Mouse (Mus musculus): ENCODE data around the gene Zfp607a. TPM values are rescaled to one million over a fixed set of nuclear protein-coding genes. Genes with fewer than 3 reads are reported as not detected.
"Not testable (repeated sequence)": the region's sequence is repeated elsewhere in the genome, so short reads cannot be mapped to it uniquely, and the experiment has no call there.

Gene Zfp607a
- polyA plus RNA-seq (2012; rRNA removed), result 0.86 and 1.3 TPM in 2 replicates

DNA sequence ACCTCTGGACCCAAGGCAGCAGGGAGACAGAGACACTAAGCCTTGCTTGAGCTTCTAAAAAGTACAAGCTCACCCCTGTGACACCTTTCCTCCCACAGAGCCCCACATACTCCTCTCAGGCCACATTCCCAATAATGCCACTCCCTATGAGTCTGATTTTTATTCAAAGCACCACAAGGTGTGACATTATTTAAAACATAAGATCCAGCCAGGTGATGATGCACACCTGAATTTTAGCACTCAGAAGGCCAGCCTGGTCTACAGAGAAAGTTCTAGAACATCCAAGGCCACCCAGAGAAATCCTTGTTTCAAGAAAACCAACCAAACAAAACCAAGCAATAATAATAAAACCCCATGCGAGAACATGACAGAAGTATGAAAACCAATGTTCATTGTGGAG, at the start of gene Zfp607a:
Gene Zfp607a, plus strand, starts transcription at position 301 of the 400 bp plus-strand sequence.
- DNase-seq (ENCODE audit: low read depth), result no peak

DNA sequence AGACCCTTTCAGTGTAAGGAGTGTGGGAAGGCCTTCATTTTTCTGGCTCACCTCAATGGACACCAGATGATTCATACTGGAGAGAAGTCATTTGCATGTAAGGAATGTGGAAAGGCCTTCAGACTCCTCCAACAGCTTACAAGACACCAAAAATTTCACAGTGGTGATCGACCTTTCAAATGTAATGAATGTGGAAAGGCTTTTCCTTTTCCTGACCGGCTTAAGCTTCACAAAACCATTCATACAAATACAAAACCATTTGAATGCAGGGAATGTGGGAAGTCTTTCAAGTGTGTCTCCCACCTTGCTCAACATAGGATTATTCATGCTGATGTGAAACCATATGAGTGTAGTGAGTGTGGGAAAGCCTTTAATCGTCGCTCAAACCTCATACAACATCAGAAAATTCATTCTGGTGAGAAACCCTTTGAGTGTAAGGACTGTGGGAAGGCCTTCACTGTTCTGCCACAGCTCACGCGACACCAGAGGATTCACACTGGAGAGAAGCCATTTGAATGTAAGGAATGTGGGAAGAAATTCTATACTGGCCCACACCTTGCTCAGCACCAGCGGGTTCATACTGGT, 38.7 kb upstream of the Zfp607a start:
- no peak for DNase-seq (ENCODE audit: low read depth)

DNA sequence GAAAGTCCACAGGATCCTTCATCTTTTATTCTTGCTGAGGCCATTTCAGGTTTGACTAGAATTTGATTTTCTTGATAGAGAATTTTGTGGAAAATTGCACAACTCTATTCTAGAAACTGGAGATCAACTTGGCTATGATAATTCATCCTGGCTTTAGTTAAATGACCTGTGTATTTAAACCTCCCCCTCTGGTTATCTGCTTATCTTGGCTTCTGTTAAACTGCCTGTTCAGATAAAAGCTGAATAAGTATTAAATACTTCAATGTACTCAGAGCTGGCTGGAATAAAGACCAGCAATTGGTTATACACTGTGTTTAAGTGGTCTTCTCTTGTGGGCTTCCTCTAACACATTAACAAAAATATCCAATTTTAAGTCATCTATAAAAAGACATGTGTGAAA, 34.7 kb upstream of the Zfp607a start:
- DNase-seq (ENCODE audit: low read depth), result no peak

DNA sequence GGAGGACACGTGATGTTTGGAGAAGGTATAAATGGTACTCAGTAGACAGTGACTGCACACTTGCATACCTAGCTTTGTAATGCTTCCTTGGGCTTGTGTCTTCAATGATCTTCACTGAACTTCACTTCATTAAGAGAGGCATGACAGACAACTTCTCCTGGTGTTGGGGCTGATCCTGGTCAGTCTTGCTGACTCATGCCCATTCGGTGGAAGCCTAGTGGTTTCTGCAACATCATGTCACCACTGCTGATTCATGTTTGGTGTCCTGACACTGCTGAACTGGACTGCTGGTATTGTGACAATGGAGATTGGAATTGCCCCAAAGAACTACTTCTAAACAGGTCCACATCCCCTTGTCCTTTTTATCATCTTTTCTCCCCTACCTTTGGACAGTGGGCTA, 23.2 kb upstream of the Zfp607a start:
- no peak for DNase-seq (ENCODE audit: low read depth)

DNA sequence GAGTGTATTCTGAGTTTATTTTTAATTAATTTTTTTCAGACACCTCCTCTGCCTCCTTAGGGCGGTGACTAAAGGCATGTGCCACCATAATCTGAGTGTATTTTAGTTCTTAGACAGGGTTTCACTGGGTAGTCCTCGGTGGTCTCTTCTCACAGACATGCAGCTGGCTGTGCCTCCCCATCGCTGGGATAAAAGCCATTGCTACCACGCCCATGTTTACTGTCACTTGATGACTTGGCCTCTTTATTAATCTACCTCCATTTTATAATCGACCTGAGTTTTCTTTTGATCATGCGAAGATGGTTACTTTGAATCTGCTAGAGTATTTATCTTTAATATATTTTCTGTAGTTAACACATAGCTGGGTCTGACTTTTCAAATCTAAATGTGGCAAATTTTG, 19.4 kb upstream of the Zfp607a start:
- DNase-seq (ENCODE audit: low read depth), result no peak

DNA sequence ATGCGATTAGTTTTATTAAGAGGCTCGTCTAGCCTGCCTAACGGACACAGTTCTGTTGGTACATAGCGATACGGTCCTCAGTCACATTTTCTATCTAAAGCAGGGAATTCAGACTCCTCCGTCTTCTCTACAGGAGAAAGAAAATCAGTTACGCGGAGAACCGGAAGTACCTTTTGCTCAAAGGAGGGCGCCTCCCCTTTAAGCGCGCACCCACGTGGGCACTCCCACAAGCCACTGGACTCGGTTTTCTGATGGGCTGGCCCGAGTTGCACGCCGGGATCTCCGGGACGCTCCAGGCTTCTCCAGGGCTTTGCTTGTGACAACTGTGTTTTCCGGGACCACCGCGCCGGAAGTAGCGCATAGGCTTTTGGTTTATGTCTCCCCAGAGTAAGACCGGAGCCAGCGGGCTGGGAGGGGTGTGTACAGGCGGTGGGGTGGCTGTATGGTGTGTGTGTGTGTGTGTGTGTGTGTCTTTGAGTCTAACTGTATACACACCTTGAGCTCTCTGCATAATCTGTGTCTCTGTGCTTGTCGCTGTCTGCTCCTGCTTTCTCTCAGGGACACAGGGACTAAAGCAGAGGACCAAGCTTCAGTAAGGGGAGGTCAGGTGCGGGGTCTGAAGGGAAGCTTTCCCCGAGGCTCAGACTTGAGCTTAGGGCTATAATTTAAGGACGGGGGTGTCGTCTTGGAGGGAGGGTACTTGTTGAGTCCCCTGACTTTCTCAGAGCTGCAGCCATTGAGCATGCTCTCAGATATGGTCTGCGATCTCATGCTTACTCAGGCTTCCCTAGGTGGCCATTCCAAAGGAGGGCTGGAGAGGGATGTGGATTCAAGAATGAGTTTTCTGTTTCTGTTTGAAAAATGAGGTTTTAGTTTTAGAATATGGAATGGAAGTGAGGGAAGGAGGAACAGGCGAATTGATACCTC, 18.7 kb upstream of the Zfp607a start, which contains the start of gene Zfp59:
Gene Zfp59, plus strand, starts transcription at position 285 of the 927 bp plus-strand sequence.
- no peak for DNase-seq (ENCODE audit: low read depth)

DNA sequence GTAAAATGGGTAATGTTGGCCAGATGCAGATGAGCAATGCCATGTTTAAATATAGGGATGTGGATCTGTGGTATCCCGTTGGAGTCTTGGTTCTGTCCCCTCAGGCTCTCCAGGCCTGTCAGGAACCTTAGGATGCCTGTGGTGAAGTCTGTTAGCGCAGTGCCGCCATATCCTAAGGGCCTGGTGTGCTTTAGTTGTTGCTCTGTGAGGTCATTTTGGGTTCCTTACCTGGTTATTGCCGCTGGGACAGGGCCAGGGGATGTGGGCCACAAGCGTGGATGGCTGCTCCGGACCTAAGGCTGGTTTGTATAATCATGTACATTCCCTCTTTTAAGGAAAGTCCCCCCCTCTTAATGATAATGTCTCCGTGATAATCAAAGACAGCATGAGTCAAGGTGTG, 17.7 kb upstream of the Zfp607a start:
- DNase-seq (ENCODE audit: low read depth), result no peak

DNA sequence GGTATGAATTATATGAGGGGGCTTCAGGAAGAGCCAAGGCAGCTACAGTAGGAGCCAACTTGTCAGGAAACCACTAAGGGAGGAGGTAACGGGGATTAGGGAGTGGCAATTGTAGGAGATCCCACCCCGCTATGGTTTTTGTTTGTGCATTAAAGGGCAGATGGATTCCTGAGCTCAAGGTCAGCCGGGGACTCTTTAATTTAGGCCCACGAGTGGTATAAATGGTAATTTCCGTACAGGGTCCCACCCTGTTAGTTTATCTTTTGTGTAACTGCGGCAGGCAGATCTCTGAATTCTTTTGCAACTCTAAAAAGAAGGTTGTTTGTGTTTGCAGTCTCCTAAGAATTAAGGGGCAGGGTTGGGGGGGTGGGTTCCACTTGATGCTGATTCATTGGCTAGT, 17.2 kb upstream of the Zfp607a start:
- no peak for DNase-seq (ENCODE audit: low read depth)

DNA sequence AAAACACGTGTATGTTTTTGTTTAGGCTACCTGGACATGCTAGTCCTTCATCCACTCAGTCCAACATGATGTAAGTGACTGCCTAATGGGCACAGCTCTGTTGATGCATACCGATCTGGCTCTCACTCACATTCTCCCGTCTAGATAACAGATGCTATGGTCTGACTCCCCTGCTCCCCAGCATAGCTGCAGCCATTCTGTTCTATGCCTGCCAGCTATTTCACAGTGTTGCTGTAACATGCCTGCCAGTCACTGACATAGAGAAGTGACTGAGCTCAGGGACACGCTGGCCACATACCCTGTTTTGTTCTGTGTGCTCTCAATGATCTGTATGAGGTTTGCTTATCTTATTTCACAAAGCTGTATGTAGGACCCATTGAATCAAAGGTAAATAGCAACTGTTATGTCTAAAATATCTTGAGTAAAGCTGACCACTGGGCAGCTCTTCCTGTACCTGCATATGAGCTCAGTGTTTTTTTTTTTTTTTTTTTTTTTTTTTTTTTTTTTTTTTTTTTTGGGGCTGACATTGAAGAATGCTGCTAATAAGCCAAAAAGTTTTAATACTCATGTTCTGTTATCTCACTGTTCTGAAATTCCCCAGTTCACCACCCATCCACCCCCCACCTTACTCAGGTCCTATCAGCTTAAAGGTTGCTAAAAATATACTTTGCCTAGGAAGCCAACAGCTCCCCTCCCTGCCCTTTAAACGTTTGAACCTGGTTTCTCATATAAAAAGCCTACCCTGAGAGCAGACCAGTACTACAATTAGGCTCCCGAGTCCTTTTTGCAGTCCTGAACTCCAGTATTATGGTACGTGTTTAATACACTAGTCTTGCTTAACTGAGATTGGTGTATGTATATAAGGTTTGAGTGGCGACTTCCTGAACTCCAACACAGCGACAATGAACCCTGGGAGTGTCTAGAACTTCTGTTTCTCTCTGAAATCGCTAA, 2.2 kb downstream of the Zfp607a start:
- no peak for DNase-seq (ENCODE audit: low read depth)

DNA sequence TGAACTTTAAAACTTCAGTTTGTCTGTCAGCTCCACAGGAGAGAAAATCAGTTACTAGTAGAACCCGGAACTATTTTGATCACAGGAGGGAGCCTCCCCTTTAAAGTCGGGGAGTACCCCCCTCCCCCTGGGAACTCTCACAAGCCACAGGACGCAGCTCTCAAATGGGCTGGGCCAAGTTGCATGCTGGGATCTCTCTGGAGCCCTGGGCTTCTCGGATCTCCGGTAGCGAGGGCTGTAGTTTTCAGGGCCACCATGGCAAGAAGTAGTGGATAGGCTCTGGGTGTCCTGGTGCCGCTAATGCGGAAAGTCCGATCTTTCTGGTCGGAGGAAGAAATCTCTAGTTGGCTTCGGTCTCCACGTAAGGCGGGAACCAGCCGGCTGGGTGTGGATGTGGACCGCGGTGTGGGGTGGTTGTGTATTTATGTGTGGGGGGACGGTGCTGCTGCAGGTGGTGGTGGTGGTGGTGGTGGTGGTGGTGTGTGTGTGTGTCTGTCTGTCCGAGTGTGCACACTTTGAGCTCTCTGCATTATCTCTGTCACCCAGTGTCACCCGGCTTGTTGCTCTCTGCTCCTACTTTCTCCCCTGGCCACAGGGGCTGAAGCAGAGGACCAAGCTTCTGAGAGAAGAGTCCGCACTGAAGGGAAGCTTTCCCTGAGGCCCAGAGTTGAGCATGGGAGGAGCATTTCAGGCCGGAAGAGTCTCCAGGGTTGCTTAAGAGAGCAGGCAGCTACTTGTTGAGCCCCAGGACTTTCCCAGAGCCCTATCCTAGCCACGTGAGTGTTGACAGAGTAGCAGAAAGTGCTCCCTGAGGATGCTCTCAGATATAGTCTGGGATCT, 3.3 kb downstream of the Zfp607a start:
- DNase-seq (ENCODE audit: low read depth), result peak; percentile 51

DNA sequence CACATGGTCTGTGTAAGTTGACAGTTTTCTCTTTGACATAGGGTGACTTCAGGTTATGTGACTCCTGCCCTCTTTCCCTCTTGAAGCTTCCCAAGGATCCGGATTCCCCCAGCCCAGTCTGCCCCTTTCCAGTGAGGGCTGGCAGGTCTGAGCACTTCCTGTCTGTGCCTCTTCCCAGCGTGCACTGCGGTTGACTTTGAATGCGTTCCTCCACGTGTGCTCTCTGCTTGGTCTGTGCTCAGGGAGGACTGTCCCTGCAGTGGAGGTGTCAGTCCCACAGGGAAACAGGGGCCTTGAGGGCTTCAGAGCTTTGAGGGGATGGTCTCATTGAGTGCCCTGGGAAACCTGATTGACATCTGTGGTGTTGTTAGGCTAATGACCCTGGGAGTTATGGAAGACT, 5.3 kb downstream of the Zfp607a start:
- not testable (repeated sequence) for DNase-seq (ENCODE audit: low read depth)

DNA sequence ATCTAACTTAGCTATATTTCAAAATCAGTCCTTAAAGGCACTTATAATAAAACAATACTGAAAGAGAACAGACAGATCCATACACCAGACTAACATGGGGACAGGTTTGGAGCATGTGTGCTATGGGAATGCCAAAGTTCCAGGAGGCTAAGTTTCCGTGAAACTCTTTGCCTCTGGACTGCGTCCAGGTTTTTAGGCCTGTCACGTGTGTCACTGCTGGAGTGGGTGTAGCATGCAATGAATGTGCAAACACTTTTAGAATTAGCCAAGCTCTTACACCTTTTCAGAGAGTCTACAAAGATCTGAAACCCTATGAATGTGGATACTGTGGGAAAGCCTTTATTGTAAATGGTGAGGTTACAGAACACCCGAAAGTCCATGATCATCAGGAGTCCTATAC, 24.4 kb downstream of the Zfp607a start:
- no peak for DNase-seq (ENCODE audit: low read depth)

DNA sequence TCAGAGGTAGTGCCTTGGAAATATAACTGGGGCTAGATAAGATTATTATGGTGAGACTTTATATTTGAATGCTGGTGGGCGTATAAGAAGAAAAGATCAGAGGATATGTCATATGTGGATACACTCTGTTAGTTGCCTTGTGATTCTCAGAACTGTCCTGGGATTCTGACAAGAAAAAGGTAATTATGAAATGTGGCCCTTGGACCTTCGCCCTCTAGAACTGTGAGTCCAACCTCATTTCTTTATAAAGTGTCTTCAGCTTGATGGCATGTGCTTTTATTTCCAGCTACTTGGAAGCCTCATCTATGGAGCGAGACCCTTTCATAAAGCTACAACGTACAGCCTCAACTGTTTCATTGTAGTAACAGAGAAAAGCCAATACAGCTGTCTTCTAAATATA, 43.3 kb downstream of the Zfp607a start:
- no peak for DNase-seq (ENCODE audit: low read depth)

DNA sequence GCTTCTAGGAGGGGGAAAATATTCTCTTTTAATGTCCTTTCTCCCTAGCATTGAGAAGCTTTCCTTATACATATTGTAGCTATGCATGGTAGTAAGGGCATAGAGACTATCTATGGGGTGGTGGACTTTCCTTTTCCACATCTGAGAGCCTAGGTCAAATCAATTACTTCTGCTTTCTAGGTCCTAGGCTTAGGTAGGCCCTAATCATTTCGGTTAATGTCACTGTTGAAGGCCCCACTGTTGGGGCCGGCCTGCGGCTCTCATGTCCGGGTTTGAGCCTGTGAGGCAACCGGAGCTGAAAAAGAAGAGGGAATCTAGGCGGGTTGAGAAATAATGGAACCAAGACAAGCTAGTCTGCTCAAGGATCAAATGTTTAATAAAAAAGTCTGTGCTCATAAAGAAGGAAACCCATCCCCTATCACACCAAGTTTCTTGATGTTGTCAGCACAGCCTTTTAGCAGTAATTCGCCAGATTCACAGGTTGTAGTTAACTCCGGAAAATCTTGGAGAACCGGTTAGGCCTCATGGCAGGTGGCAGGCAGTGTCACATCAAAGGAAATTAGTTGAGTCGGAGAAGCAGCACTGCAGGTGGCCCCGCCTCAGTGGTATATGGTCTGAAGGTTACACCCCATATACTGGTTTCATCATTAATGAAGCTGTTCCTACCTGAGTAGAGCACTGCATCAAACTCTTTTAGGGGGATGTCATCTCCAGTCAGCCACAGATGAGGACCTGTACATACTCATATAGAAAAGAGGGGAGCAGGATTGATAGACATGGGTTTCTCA, 47.9 kb downstream of the Zfp607a start:
- DNase-seq (ENCODE audit: low read depth), result no peak

DNA sequence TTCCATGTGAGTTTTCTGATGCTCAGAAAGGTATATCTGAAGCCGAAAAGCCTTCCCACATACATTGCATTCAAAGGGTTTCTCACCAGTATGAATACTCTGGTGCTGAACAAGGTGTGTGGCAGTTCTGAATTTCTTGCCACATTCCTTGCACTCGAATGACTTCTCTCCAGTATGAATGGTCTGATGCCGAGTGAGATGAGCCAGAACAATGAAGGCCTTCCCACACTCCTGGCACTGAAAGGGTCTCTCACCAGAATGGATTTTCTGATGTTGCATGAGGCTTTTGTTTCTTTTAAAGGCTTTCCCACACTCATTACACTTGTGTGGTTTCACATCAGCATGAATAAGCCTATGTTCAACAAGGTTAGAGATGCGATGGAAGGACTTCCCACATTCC, 53.6 kb downstream of the Zfp607a start:
- not testable (repeated sequence) for DNase-seq (ENCODE audit: low read depth)

DNA sequence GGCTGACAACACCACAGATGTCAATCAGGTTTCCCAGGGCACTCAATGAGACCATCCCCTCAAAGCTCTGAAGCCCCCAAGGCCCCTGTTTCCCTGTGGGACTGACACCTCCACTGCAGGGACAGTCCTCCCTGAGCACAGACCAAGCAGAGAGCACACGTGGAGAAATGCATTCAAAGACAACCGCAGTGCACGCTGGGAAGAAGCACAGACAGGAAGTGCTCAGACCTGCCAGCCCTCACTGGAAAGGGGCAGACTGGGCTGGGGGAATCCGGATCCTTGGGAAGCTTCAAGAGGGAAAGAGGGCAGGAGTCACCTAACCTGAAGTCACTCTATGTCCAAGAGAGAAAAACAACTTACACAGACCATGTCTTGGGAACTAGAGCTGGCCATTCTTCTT, 69.7 kb downstream of the Zfp607a start:
- not testable (repeated sequence) for DNase-seq (ENCODE audit: low read depth)

DNA sequence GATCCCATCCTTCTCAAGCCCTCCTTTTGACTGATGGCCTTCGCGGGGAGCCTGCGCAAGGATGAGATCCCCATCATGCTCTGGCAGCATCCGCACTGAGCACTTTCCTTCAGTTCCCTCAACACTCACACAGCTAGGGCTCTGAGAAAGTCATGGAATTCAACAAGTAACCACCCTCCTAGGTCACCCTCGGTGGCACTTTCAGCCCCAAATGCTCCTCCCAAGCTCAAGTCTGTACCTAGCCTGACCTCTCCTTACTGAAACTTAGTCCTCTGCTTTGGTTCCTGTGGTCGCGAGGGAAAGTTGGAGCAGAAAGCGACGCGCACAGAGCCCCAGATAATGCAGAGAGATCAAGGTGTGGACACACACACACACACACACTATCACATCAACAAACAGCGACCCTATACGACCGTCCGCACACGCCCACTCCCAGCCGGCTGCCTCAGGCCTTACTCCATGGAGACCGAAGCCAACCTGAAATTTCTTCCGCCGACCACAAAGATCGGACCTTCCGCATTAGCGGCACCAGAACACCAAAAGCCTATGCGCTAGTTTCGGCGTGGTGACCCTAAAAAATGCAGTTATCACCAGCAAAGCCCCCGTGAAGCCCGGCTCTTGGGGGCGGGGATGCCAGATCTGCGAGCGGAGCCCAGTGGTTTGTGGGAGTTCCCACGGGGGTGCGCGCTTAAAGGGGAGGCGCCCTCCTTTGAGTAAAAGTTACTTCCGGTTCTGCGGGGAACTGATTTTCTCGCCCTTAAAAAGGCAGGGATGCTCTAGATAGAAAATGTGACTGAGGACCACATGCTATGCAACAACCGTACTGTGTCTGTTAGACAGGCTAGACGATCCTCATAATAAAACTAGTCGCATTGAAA, 71.7 kb downstream of the Zfp607a start, which contains the start of gene Zfp974:
Gene Zfp974, minus strand, starts transcription at position 643 of the 878 bp plus-strand sequence.
- DNase-seq (ENCODE audit: low read depth), result no peak

All from gonadal fat pad, adult 2 months (tissue).